Mouse (Mus musculus) embryo, embryonic 10.5 days (tissue): ENCODE results near the gene Vash1.

Source experiments
- DNase-seq: peaks from one replicate; pipeline ENCODE4 v3.0.0-alpha.2; 2015; ENCODE audit warnings: low spot score

The Vash1 gene

DNA sequence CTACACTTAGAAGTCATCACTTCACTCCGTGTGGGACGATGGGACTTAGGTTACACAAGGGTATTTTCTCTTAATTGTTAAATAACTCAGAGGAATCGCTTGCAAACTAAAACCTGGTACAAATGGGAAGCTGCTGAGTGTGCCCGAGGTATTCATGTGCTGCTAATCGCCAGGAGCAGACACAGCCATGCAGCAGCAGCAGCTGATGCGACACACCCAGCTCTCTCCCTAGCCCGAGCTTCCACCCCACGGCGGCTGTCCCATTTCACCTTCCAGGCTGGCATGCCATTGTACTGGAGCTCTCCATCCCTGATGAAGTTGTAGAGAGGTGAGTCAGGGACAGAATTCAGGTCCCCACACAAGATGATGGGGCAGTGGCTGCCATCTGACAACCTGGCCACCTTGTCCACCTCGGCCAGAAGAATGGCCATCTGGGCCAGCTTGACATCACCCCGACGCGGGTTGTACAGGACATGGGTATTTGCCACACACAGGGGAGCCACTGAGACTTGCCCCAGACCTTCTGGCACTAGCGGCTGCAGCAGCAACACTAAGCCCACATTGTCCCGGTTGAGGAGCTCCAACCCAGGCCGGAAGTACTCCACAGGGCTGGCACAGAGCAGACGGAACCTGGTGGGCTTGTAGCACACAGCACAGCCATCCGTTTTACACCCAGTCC lies 41.6 kb downstream of the Vash1 start:
- DNase-seq, result no peak

- DNase-seq, result no peak
Measured at GRCm38 (mm10) chr12:86721453-86721852, 43.0 kb downstream of the Vash1 start.

DNA sequence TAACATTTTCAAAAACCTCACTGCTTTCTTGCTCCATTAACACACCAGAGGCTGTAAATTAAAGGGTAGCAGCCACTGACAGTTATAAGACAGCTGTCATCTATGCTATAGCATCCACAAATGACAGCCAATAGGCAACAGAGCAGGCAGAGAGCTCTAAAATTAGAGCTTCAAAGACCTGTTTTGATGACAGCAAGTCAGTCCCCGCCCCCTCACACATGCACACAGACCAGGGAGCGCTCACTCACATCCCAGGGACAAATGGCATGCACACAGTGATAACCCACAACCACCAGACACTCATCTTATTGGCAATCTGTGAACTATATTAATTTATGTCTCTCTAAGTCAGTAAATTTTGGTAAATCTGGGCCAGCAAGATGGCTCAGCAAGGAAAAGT lies 45.8 kb downstream of the Vash1 start:
- no peak for DNase-seq

- DNase-seq, result peak; percentile 65
Measured at GRCm38 (mm10) chr12:86725706-86726105, 47.2 kb downstream of the Vash1 start.

- DNase-seq, result peak; percentile 97
Measured at GRCm38 (mm10) chr12:86726120-86726640, 47.7 kb downstream of the Vash1 start, which contains the start of gene Angel1. Angel1 (minus strand) TSS chr12:86726460.

DNA sequence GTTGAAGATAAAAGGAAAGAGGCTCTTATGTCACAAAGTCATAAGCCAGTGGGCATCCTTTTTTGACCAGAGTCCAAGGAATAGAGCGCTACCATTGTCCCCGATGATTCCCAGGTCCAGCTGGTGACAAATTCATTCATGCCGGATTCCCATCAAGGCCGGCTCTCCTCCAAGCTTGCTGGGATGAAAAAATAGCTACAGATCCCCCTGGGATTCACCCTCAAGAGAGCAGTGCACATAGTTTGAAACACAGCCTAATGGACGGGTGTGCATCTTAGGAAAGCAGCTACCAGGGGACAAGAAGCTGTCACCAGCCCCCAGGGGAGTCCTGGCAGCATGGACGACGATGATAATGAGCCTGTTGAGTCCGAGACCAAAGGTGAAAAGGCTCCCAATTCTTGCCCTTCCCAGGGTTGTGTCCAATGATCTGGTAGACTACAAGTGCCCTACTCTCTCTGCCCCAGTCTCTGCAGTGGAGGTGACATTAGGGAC lies 55.9 kb downstream of the Vash1 start, which contains the start of gene Lrrc74a:
Lrrc74a (plus strand) TSS at position 51 of the 492 bp plus-strand sequence.
- no peak for DNase-seq
